Mouse (Mus musculus) regulatory T cell (primary cell): ENCODE results near the gene Gnb1.

Experiments used
- in situ Hi-C: fragments of 300-600 bp; cut with MboI, MseI; formaldehyde crosslinking; loops from one replicate; pipeline ENCODE4 v1.15.1; 2025; ENCODE audit warnings: high pct_unique_total_duplicates

Gnb1 gene

DNA sequence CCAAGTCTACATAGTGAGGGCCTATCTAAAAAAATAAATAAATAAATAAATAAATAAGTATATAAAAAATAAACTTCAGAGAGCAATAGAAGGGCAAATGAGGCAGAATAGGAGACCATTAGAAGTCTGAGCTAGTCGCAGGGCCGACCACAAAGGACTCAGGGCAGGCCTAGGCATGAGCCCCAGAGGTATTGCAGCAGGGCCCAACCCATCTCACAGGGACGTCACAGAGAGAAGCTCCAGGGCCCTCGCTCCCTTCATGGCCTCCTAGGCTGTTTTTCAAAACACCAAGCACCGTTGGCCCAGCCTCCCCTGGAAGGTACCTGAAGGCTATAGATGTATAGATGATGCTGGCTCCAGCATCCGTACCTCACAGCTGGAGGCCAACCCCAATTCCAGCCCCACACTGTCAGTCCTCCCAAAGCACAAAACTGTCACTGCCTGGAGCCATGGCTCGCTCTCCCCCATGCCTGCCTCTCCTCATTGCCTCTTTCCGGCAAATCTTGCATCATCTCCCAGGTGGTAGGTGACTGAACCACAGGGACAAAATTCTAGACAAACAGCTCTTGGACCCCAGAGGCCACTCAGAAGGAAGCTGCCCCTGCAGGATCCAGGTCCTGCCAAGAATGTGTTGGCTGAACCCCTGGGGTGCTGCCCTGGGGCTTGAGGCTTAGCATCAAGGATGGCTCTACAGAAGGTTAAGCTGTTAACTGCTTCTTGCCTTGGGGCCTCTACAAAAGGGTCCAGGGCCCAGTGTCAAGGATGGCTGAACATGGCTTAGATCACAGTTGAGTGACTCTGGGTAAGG, 8.2 kb upstream of the Gnb1 start:
- in situ Hi-C loops = loop anchor here (10.0 kb wide), 1 partner anchor 558 kb away; the partner anchor contains the start of gene Tnfrsf14

DNA sequence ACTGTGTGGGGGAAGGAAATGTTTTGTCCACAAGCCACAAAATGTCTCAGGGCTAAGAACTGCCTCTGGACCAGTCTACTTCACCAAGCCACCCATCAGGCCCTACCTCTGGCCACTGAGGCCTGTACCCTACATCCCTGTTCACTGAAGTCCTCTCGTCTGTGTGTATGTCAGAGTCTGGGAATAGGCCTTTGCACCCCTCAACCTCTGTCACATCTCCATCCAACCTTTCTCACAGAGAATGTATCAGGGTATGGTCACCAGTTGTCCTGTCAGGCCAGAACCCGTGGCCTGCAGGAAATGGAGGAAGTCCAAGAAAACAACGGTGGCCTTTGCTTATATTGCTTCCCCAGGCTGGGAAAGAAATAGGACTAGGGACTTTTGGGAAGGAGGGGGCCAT, 5.6 kb upstream of the Gnb1 start:
- in situ Hi-C loops = loop anchor here (5.0 to 10.0 kb wide), 2 partner anchors 92 to 561 kb away; partner anchors contain the start of gene Tnfrsf14

DNA sequence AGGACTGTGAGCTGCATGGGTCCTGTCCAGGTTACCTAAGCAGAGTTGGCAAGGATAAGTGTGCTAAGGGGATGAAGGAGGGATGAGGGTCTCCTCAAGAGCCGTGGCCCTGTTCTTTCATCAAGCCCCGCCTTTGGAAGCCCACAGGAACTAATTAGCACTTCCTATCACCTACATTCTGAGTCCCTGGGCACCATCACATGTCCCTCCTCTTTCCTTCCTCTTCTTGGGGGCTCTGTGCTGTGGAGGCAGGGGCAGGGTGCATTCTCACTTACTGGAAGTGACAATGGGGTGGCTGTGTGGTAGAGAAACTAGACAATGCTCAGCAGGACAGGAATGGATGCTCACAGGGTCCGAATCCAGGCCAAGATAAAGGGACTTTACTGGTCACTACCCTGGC, 3.4 kb upstream of the Gnb1 start:
- in situ Hi-C loops = loop anchor here (5.0 to 10.0 kb wide), 2 partner anchors 90 to 563 kb away; partner anchors contain the start of gene Tnfrsf14

DNA sequence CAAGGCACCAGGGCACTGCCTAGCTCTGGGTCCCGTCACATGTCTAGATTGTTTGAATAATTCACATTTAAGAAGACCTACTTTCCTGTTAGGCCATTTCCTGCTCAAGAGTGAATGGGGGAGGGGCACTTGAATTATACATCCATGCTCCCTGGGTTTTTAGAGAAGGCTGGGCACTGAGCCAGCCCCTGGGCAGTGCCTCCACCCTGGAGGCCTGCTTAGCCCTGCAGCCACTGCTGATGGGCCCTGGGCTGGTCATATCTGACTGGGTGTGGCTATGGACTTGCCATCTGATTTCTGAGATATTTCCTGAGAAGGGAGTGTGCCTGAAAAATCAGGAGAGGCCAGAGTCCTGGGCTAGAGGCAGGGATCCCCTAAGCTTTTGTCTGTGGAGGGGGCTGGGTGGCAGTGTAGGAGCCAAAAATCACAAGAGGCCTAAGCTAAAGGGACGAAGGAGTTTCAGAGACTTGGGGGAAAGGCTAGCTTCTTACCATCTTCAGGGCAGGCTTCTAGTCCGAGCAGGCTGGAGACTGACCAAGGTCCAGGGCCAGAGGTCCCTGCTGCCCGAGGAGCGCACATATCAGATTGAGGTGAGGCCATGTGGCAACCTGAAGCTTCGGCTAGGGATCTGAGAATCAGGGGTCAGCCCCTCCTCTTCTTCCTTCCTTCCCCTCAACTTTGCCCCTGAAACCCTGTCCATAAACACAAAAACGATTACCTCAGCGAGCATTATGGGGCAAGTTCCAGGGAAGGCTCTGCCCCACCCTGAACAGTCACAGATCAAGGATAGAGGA, 2.7 kb upstream of the Gnb1 start:
- in situ Hi-C loops = loop anchor here (5.0 to 10.0 kb wide), 2 partner anchors 89 to 564 kb away; partner anchors contain the start of gene Tnfrsf14

DNA sequence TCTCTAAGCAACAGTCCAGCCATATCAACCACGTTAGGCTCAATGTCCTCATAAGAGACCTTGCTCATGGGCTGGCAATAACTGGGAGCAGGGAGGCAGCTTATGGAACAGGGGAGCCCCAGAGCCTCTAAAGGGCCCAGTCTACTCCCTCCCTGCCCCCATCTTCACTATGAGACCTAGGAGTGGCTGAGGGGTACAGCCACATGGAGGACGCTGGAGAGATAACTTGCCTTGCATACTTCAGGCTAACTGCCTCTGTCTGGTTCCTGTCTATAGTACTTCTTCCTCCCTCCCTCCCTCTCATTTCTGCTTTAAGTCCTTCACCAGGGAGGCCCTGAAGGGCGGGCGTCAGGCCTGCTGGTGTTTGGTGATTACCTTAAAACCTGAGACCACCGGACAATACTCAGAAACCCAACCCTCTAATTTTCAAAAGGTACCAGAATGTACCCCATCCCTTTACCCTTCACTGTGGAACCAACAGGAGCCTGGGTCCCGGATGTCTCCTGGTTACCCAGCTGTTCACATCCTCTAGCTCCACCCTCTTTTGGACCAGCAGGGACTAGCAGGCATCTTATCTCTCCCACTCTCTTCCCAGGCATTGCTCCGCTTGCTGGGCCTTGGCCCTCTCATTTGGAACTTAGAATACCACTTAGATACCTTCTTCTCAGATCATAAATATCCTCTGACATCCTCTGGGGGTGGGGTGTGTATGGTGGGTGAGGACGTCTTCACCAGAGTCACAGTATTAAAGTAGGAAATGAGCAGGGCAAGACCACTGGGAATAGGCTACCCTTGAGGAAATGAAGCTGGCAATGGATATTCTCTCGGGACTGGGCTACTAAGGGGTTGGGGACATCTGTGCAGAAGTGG, 1.8 kb upstream of the Gnb1 start:
- in situ Hi-C loops = loop anchor here (5.0 to 10.0 kb wide), 2 partner anchors 88 to 565 kb away; partner anchors contain the start of gene Tnfrsf14

DNA sequence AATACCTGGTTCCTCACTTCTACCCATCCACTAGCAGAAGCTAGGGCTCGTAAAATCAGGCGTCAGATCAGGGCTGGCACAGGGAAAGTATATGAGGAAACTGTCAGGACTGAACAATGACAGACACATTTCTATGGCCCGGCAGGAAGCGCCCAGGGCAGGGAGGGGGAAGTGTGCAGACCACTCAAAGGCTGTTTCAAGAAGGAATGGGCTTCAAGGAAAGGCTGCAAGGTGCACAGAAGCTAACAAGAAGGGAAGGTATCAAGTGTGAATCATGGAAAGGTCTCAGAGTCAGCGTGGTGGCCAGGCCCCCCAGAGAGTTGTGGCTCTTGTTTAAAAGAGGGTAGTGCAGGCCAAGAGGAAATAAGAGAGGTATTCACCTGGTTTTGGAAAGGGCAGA, 705 bp upstream of the Gnb1 start:
- in situ Hi-C loops = no loop called here

DNA sequence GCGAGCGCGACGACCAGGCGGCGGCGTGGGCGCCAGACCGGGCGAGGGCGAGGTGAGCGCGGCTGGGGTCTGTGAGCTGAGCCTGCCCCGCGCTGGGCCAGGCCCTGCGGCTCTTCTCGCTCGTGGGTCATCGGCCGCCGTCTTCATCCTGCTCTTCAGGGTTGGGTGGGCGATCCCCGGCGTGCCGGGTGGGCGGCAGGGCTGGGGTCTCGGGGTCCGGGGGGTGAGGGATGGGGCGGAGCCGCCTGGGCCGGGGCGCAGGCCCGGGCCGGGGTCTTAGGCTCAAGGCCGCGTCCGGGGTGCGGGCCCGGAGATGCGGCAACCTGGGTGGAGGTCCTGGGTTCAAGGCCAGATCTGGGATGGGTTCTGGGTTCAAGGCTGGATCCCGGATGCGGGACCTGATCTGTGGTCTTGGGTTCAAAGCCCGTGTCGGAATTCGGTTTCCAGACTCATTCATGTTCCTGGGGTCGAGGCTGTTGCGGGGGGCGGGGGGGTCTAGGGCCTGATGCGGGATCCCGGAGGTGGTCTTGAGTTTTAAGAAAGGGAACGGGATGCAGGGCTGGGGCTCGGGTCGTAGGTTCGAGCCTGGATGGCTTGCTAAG, 469 bp downstream of the Gnb1 start:
- in situ Hi-C loops = no loop called here

DNA sequence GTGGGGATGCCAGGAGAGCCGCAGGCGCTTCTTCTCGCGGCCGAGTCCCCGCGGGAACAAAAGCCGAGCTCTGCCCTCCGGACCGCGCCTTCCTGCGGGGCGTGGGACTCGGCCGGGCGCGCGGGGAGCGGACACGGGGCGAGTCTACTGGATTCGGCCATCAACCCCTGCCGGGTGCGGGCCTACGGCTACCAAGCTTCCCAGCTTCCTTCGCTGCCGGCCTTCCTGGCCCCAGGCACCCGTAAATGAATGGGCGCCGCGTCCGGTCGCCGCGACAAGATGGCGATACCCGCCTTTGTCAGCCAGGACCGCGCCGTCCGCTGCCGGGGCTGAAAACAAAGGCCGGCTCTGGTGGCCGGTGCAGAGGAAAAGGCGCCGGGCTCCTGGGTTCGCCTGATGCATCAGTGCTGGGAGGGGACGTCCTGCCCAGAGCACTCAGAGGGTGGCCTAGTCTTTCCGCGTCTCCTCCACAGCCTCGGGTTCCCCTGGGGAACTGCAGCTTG, 1.0 kb downstream of the Gnb1 start:
- in situ Hi-C loops = no loop called here

DNA sequence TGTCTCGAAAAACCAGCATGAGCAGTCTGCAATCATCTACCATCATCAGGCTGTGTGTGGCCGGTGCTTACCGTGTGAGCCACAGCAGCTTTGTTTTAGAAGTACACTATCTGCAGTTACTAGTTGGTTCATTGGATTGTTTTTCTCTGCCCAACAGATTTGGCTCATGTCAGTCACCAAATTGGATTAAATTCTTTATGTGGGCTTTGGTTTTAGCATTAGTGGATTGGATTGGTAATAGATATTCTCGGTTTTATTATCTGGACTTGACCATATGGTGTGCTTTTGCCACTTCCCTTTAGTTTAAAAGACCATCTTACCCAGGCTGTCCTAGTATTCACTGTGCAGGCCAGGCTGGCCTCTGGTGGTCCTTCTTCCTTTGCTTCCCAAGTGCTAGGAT, 3.7 kb downstream of the Gnb1 start:
- in situ Hi-C loops = no loop called here

DNA sequence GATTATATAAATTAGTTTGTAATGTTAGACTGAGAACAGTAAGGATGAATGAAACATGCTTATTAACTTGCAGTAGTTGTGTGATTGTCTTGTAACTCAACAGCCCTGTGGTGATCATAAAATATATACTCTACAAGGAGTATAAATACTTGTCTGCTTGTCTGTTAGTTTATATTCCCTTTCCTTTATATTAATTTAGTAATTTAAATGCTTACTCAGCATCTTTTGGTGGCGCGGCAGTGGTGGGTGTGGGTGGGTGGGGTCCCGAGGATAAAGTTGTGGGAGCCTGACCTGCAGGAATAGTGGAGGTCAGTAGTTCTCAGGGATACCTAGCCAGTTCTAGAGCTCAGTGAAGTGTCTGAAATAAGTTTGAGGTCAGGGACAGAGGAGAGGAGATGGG, 6.8 kb downstream of the Gnb1 start:
- in situ Hi-C loops = no loop called here

DNA sequence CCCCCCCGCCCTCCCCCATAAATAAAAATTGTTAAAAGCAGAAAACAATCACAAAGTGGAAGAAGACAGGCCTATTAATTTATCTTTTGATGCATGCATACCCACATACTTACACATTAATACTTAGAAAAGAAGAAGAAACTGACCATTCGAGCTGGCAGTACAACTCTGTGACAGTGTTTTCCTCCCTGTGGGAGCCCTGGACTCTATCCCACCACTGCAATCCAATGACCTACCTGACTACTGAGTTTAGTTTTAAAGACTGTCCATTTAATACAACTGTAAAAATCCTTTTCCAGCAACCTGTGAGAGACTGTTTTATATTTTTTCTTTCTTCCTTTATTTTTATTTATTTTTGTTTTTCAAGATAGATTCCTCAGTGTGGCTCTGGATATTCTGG, 10.0 kb downstream of the Gnb1 start:
- in situ Hi-C loops = no loop called here

DNA sequence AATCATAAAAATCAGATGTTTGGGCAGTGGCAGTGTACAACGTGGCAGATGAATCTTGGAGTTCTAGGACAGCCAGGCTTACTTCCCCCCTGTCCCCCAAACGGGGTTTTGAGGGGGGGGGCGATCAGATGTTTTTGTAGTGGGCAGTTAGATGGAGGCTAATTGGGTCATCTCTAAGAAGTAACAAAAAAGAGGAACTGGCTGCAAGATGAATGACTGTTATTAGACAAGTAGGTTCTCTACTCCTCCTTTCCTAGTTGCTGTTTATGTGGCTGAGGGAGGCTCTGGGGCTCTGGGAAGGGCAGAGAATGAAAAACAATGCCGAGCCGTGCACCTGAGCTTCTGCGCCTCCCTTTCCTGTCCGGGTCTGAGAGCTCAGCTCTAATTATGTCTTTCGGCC, 13.9 kb downstream of the Gnb1 start:
- in situ Hi-C loops = no loop called here

DNA sequence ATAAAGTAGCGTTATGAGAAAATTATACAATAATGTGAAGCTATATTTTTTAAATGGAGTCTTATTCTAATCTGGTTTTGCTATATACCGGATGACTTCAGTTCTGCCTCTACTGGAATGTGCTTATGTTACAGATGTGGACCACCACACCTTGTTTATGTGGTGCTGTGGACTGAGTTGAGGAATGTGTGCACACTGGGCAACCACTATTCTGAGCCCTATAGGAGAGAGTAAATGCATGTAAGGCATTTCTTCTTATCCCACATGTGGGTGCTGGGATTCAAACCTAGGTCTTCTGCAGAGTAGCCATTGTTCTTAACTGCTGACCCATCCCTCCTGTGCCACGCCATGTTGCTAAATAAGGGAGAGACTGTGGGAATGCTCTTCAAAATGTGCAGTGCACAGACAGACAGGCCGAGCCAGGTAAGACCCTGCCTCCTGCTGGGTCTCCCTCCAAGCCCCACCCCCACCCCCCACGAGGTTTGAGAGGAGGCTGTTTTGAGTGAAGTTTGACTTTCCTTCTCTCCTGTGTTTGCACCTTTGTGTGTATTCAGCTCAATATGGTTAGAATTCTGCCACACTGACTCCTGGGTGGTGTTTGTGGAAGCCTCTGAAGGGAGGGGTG, 14.6 kb downstream of the Gnb1 start:
- in situ Hi-C loops = no loop called here

DNA sequence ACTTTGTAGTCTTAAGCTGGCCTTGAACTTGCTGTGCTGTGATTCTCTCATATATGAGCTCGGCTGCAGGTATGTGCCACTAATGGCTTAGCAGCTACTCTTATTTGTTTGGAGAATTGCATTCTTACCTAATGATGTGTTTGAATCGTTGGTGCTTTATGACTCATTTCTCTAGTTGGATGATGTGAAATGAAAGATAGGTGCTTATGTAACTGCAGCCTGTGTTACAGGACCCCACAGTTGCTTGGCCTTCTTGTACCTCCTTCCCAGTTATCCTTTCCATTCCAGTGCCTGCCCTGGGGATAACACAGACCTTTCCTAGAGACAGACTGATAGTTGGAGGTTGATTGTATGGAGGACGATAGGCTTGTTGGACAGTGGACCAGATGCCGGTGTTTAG, 17.5 kb downstream of the Gnb1 start:
- in situ Hi-C loops = no loop called here

DNA sequence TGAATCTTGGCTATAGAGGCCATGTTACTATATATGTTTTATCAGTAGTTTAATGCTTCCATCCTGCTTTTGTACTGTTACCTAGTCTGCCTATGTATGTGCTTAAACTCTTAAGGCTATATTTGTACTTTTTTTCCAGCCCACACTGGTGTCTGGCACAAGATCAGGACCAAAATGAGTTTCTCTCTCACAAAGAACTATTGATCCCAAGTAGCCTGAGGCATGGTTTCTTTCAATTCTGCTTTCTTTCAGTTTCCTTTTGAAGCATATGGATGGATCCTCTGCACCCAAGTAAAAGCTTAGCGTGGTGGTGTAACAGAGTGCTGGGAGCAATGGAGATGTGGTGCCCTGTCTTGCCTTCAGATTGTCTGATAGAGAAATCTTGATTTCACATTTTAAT, 19.8 kb downstream of the Gnb1 start:
- in situ Hi-C loops = no loop called here

DNA sequence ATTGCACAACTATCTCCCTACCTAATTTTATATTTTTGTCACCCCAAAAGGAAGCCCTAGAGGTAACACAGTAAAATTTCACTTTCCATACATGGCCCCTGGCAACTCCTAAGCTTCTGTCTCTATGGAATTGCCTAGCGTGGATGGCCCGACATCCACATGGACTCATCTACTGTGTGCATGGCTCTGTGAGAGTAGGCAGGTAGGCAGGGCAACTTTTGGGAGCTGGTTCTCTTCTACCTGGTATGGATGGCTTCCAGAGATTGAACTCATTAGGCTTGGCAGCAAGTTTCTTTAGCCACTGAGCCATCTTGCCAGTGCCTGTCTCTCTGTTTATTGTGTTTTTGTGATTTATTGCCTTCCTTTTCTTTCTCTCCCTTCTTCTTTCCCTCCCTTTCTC, 23.6 kb downstream of the Gnb1 start:
- in situ Hi-C loops = no loop called here

DNA sequence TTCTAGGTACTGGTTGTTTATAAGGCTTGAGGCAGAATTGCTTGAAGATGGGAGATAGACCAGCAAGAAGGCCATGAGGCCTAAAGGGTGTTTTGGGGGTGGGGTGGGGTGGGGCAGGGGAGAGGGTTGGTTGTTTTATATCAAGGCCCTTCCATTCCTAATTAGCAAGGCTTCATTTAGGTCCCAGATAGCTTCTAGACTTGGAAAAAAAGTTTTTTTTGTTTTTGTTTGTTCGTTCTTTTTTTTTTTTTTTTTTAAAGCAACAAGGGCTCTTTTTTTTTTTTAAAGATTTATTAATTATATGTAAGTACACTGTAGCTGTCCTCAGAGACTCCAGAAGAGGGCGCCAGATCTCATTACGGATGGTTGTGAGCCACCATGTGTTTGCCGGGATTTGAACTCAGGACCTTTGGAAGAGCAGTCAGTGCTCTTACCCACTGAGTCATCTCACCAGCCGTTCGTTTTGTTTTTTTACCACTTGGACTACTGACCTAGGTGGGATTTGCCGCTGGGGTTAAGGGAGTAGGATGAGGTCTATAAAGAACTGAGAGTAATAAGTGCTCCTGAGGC, 26.9 kb downstream of the Gnb1 start:
- in situ Hi-C loops = no loop called here

DNA sequence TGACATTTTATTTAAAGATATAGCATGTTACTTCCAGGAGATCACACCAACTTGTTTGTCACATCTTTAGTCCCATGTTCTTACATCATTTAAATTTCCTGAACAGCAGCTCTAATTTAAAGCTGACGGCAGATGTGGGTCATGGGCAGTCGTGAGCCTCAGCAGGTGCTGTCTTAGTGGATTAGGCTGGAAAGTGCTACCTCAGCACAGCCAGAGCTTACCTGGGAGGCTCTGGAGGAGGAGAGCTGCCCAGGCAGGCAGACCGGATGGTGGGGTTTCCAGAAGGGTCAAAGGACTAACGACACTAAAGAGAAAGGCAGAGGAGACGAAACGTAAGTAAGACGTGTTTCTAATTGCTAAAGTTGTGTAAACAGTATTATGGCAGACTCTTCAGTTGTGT, 31.2 kb downstream of the Gnb1 start:
- in situ Hi-C loops = no loop called here

DNA sequence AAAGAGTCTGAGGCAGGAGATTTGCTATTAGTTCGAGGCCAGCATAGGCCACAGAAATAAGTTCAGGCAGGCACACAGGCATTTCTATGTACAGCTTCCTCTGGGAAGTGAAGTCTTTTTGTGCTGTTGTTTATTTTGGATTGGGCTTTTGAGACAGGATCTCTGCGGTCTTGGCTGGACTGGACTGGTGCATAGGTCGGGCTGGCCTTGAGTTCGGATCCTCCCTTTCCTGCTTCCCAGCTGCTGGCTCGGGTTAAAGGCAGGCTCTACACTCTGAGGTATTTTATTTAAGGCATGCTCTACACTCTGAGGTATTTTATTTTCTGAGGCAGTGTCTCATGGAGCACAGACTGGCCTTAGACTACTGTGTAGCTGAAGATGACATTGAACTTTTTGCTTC, 34.6 kb downstream of the Gnb1 start:
- in situ Hi-C loops = no loop called here

DNA sequence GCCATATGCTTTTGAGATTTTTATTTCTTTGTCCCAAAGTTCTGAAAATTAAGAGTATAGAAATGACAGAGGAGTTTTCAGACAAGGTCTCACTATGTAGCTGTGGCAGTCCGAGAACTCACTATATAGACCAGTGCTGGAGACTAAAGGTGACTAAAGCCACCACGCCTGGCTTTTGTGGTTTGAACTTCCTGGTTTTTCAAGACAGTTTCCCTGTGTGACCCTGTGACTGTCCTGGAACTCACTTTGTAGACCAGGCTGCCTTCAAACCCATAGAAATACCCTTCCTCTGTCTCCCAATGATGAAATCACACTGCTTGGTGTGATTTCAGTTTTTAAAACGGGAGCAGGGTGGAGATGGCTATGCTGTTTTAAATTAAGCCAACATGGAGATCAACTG, 38.1 kb downstream of the Gnb1 start:
- in situ Hi-C loops = no loop called here
